In the genomic region with DNA sequence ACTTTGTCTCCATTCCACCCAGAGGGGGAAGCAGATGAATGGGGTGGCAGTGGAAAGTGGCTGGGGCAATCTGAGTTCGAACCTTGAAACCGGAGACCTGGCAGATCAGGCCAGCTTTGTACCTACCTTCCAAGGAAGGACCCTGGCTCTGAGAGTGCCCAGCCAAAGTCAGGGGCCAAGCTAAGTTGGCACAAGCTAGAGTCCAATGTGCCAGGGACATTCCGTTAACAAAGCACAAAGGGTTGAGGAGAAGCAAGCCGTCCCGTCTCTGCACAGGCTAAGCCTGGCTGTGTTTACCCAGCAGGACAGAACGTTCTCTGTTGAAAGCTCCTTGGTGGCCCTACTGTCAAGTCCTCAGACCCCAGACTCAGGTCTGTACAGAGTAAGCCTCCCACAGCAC, we compare ENCODE assay signal across 12 mouse cellular contexts. TPM values are rescaled to one million over a fixed set of nuclear protein-coding genes. Genes with fewer than 3 reads are reported as not detected.
DNase-seq lines count a peak whose midpoint lies in the region; ATAC-seq lines count a peak whose summit lies in the region.
"Had no signal": no experiment of that assay in that cellular context is flagged by ENCODE, and none has a peak within 500 bp of the region (broad histone marks: within the 10 kb centered on the region; RNA-seq: fewer than 3 reads in every experiment).

No protein-coding gene starts in this region.

- 0 out of 2 replicates have a peak, but pooled peaks have one; percentile 14 for ATAC-seq in frontal cortex, adult (ENCODE audit: low TSS enrichment)
- ATAC-seq in neural tube, embryonic 15.5 days (ENCODE audit: low FRiP score) = no peak

- peaks cover 34% of the 10 kb centered on the region for H3K4me1 ChIP-seq in embryonic facial prominence, embryonic 10.5 days
- H3K4me1 ChIP-seq in neural tube, embryonic 15.5 days = peaks cover 11% of the 10 kb centered on the region

- DNase-seq in frontal cortex, postnatal 25 days (ENCODE audit: low spot score in 2 of 2) = no peak
- peak; percentile 71 for DNase-seq in layer of hippocampus, adult 11-12 months (ENCODE audit: low spot score)
- no peak for DNase-seq in layer of hippocampus, postnatal 25 days (ENCODE audit: extremely low spot score in 1 of 2, low spot score in 1 of 2)
- peak; percentile 66 for DNase-seq in adipocyte (ENCODE audit: low spot score)
- no peak for DNase-seq in embryonic facial prominence, embryonic 10.5 days (ENCODE audit: low spot score)
- no peak for DNase-seq in thymus, postnatal 14 days
- DNase-seq: adrenal gland, postnatal 25 days; lung, postnatal 10 days had no signal

- 77% methylated on average over 6 of the region's 6 CpGs for WGBS in embryonic facial prominence, embryonic 10.5 days
- 77% methylated on average over 6 of the region's 6 CpGs for WGBS in neural tube, embryonic 15.5 days

- no peaks in the 10 kb centered on the region for H3K36me3 ChIP-seq in embryonic facial prominence, embryonic 10.5 days (replicated peaks)
- no peaks in the 10 kb centered on the region for H3K36me3 ChIP-seq in neural tube, embryonic 15.5 days
- H3K36me3 ChIP-seq: heart, embryonic 15.5 days; midbrain, embryonic 12.5 days had no signal

- no peaks in the 10 kb centered on the region for H3K9me3 ChIP-seq in embryonic facial prominence, embryonic 10.5 days
- H3K9me3 ChIP-seq in neural tube, embryonic 15.5 days (replicated peaks) = no peaks in the 10 kb centered on the region
- H3K9me3 ChIP-seq: heart, embryonic 15.5 days; midbrain, embryonic 12.5 days had no signal

- H3K27ac ChIP-seq in embryonic facial prominence, embryonic 10.5 days (replicated peaks) = 0 out of 2 replicates have a peak overlapping the region, but pooled peaks have one; percentile 55
- H3K27ac ChIP-seq in neural tube, embryonic 15.5 days (replicated peaks) = no peak overlapping the region
- H3K27ac ChIP-seq: heart, embryonic 15.5 days; midbrain, embryonic 12.5 days had no signal

- peaks cover 10% of the 10 kb centered on the region for H3K27me3 ChIP-seq in embryonic facial prominence, embryonic 10.5 days (replicated peaks; ENCODE audit: low read depth, poor library complexity, severe bottlenecking)
- no peaks in the 10 kb centered on the region for H3K27me3 ChIP-seq in neural tube, embryonic 15.5 days (replicated peaks)

- H3K4me3 ChIP-seq in embryonic facial prominence, embryonic 10.5 days = no peak overlapping the region
- no peak overlapping the region for H3K4me3 ChIP-seq in neural tube, embryonic 15.5 days (replicated peaks)
- H3K4me3 ChIP-seq: heart, embryonic 15.5 days; midbrain, embryonic 12.5 days had no signal

- H3K9ac ChIP-seq in neural tube, embryonic 15.5 days (replicated peaks) = no peak overlapping the region
- H3K9ac ChIP-seq: heart, embryonic 15.5 days; midbrain, embryonic 12.5 days had no signal

- no peak overlapping the region for H3K4me2 ChIP-seq in neural tube, embryonic 15.5 days
- H3K4me2 ChIP-seq: heart, embryonic 15.5 days; midbrain, embryonic 12.5 days had no signal

RNA-seq across cellular contexts. Expression of a gene that starts 19.6 kb away (rescaled TPM):
- 10 to 100 TPM; 42.9 to 44.9 TPM for total RNA-seq in layer of hippocampus, postnatal 25 days (2021)
- polyA plus RNA-seq in embryonic facial prominence, embryonic 10.5 days (2016; fragmentation: Nextera tagmentation; extraction: Ambion mirVana) = 56.8 and 58.0 TPM in 2 replicates
- polyA plus RNA-seq in neural tube, embryonic 15.5 days (2015; fragmentation: Nextera tagmentation; extraction: Ambion mirVana) = 78.2 and 87.0 TPM in 2 replicates

Comparison
In these comparisons a context has a peak if more than half of its experiments do, and no peak if none do; other contexts are left out.
1. DNase-seq: peak in layer of hippocampus, adult 11-12 months (single experiment) and adipocyte (single experiment); none in frontal cortex, postnatal 25 days (0 of 2), layer of hippocampus, postnatal 25 days (0 of 2), embryonic facial prominence, embryonic 10.5 days (single experiment) and thymus, postnatal 14 days (single experiment).